Mouse (Mus musculus): ENCODE results near the gene Bcl9l. TPM values are rescaled to one million over a fixed set of nuclear protein-coding genes. Genes with fewer than 3 reads are reported as not detected.
A peak's percentile ranks its signal among the peaks of the same experiment; 100 is the strongest.

The Bcl9l gene
- polyA plus RNA-seq, 1 experiment from 2014 or later, result 10.1 TPM

GRCm38 (mm10) chr9:44505824-44506467 lies 23.3 kb downstream of the Bcl9l start:
- Histone ChIP-seq H3K4me1 (replicated peaks; ENCODE audit: control insufficient read depth, insufficient read depth, low read length) (0 out of 2 replicates have a peak, but pooled peaks cover 3% of the 10 kb centered on the region), H3K27me3 (ENCODE audit: control insufficient read depth, insufficient read depth, low read length) (no peaks in the 10 kb centered on the region), H3K36me3 (ENCODE audit: control insufficient read depth, insufficient read depth, low read length) (0 out of 2 replicates have a peak, but pooled peaks cover 2% of the 10 kb centered on the region), H3K4me3 (ENCODE audit: low read depth, low read length) (no peak overlapping the region), H3K27ac (ENCODE audit: low read depth, low read length) (no peak overlapping the region), H3K4me2 (replicated peaks; ENCODE audit: low read depth, low read length) (no peak overlapping the region), H3K9me3 (ENCODE audit: control insufficient read depth, low read length) (no peaks in the 10 kb centered on the region), H3K9ac (ENCODE audit: low read depth, low read length) (no peak overlapping the region)
- 54% methylated on average over 23 of the region's 23 CpGs for WGBS
- no peak for DNase-seq (ENCODE audit: low spot score)
- ATAC-seq (ENCODE audit: low FRiP score), result no peak

DNA sequence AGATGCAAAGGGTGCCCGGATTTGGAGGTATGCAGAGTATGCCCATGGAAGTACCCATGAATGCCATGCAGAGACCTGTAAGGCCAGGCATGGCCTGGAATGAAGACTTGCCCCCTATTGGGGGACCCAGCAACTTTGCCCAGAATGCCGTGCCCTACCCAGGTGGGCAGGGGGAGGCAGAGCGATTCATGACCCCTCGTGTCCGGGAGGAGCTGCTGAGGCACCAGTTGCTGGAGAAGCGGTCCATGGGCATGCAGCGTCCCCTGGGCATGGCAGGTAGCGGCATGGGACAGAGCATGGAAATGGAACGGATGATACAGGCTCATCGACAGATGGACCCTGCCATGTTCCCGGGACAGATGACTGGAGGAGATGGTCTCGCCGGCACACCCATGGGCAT lies 23.9 kb downstream of the Bcl9l start:
- Histone ChIP-seq H3K9me3 (ENCODE audit: control insufficient read depth, low read length) (no peaks in the 10 kb centered on the region), H3K27ac (ENCODE audit: low read depth, low read length) (no peak overlapping the region), H3K4me1 (replicated peaks; ENCODE audit: control insufficient read depth, insufficient read depth, low read length) (0 out of 2 replicates have a peak, but pooled peaks cover 3% of the 10 kb centered on the region), H3K27me3 (ENCODE audit: control insufficient read depth, insufficient read depth, low read length) (no peaks in the 10 kb centered on the region), H3K9ac (ENCODE audit: low read depth, low read length) (no peak overlapping the region), H3K4me2 (replicated peaks; ENCODE audit: low read depth, low read length) (no peak overlapping the region), H3K36me3 (ENCODE audit: control insufficient read depth, insufficient read depth, low read length) (0 out of 2 replicates have a peak, but pooled peaks cover 2% of the 10 kb centered on the region), H3K4me3 (ENCODE audit: low read depth, low read length) (no peak overlapping the region)
- no peak for DNase-seq (ENCODE audit: low spot score)
- WGBS, result 92% methylated on average over 13 of the region's 13 CpGs
- no peak for ATAC-seq (ENCODE audit: low FRiP score)

DNA sequence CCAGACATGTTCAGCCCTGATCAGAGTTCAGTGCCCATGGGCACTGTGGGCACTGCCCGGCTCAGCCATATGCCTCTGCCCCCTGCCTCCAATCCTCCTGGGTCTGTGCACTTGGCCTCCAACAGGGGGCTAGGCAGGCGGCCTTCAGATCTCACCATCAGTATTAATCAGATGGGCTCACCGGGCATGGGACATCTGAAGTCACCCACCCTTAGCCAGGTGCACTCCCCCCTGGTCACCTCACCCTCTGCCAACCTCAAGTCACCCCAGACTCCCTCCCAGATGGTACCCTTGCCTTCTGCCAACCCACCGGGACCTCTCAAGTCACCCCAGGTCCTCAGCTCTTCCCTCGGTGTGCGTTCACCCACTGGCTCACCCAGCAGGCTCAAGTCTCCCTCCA lies 24.7 kb downstream of the Bcl9l start:
- 0 out of 2 replicates have a peak, but pooled peaks cover 2% of the 10 kb centered on the region for H3K36me3 ChIP-seq (ENCODE audit: control insufficient read depth, insufficient read depth, low read length)

DNA sequence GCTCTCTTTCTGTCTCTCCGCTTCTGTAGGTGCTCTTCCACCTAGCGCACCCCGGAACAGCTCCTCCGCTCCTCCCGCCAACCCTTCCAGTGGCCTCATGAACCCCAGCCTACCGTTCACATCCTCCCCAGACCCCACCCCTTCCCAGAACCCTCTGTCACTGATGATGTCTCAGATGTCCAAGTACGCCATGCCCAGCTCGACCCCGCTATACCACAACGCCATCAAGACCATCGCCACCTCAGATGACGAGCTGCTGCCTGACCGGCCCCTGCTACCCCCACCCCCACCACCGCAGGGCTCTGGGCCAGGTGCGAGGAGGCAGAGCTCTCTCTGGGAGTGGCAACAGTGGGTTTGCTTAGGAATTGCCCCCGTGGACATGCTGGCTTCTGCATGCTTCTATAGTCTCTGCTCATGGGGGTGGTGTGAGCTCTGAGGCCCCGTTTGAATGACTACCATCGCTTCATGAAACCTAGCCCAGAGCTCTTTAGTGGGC lies 25.5 kb downstream of the Bcl9l start:
- no peak overlapping the region for H3K4me3 ChIP-seq (ENCODE audit: low read depth, low read length)
- 79% methylated on average over 18 of the region's 18 CpGs for WGBS
- no peak overlapping the region for H3K27ac ChIP-seq (ENCODE audit: low read depth, low read length)
- DNase-seq (ENCODE audit: low spot score) (no peak), ATAC-seq (ENCODE audit: low FRiP score) (no peak)
- H3K4me1 ChIP-seq (replicated peaks; ENCODE audit: control insufficient read depth, insufficient read depth, low read length), result 0 out of 2 replicates have a peak, but pooled peaks cover 3% of the 10 kb centered on the region
- no peak overlapping the region for H3K4me2 ChIP-seq (replicated peaks; ENCODE audit: low read depth, low read length)
- 0 out of 2 replicates have a peak, but pooled peaks cover 2% of the 10 kb centered on the region for H3K36me3 ChIP-seq (ENCODE audit: control insufficient read depth, insufficient read depth, low read length)
- H3K9ac ChIP-seq (ENCODE audit: low read depth, low read length), result no peak overlapping the region
- no peaks in the 10 kb centered on the region for H3K27me3 ChIP-seq (ENCODE audit: control insufficient read depth, insufficient read depth, low read length)
- no peaks in the 10 kb centered on the region for H3K9me3 ChIP-seq (ENCODE audit: control insufficient read depth, low read length)

More for the DNA sequence above, 24.7 kb downstream of the Bcl9l start:
- no peaks in the 10 kb centered on the region for H3K27me3 ChIP-seq (ENCODE audit: control insufficient read depth, insufficient read depth, low read length)
- 0 out of 2 replicates have a peak, but pooled peaks cover 3% of the 10 kb centered on the region for H3K4me1 ChIP-seq (replicated peaks; ENCODE audit: control insufficient read depth, insufficient read depth, low read length)
- H3K4me3 ChIP-seq (ENCODE audit: low read depth, low read length), result no peak overlapping the region
- no peaks in the 10 kb centered on the region for H3K9me3 ChIP-seq (ENCODE audit: control insufficient read depth, low read length)
- WGBS, result 91% methylated on average over 6 of the region's 6 CpGs
- no peak overlapping the region for H3K9ac ChIP-seq (ENCODE audit: low read depth, low read length)
- no peak overlapping the region for H3K27ac ChIP-seq (ENCODE audit: low read depth, low read length)
- H3K4me2 ChIP-seq (replicated peaks; ENCODE audit: low read depth, low read length), result no peak overlapping the region
- no peak for DNase-seq (ENCODE audit: low spot score)
- no peak for ATAC-seq (ENCODE audit: low FRiP score)

DNA sequence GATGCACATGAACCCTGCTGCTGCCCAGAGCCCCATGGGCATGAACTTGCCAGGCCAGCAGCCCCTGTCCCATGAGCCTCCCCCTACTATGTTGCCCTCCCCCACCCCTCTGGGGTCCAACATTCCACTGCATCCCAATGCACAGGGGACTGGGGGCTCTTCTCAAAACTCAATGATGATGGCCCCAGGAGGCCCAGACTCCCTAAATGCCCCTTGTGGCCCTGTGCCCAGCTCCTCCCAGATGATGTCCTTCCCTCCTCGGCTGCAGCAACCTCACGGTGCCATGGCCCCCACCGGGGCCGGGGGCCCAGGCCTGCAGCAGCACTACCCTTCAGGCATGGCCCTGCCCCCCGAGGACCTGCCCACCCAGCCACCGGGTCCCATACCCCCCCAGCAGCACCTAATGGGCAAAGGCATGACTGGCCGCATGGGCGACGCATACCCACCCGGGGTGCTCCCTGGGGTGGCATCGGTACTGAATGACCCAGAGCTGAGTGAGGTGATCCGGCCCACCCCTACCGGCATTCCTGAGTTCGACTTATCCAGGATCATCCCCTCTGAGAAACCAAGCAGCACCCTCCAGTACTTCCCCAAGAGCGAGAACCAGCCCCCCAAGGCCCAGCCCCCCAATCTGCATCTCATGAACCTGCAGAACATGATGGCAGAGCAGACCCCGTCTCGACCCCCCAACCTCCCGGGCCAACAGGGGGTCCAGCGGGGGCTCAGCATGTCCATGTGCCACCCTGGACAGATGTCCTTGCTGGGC lies 26.3 kb downstream of the Bcl9l start:
- Histone ChIP-seq H3K9ac (ENCODE audit: low read depth, low read length) (no peak overlapping the region), H3K4me1 (replicated peaks; ENCODE audit: control insufficient read depth, insufficient read depth, low read length) (0 out of 2 replicates have a peak, but pooled peaks cover 3% of the 10 kb centered on the region), H3K27ac (ENCODE audit: low read depth, low read length) (no peak overlapping the region), H3K9me3 (ENCODE audit: control insufficient read depth, low read length) (no peaks in the 10 kb centered on the region), H3K27me3 (ENCODE audit: control insufficient read depth, insufficient read depth, low read length) (no peaks in the 10 kb centered on the region), H3K4me3 (ENCODE audit: low read depth, low read length) (no peak overlapping the region), H3K4me2 (replicated peaks; ENCODE audit: low read depth, low read length) (no peak overlapping the region), H3K36me3 (ENCODE audit: control insufficient read depth, insufficient read depth, low read length) (0 out of 2 replicates have a peak, but pooled peaks cover 2% of the 10 kb centered on the region)
- ATAC-seq (ENCODE audit: low FRiP score) (no peak), DNase-seq (ENCODE audit: low spot score) (no peak)
- 85% methylated on average over 18 of the region's 19 CpGs for WGBS

- ATAC-seq (ENCODE audit: low FRiP score), result peak; percentile 30; the same call in 1 of the 2 replicates
- 11% methylated on average over 26 of the region's 27 CpGs for WGBS
- peak; percentile 82 for DNase-seq (ENCODE audit: low spot score)
- Histone ChIP-seq H3K27me3 (ENCODE audit: control insufficient read depth, insufficient read depth, low read length) (no peaks in the 10 kb centered on the region), H3K9me3 (ENCODE audit: control insufficient read depth, low read length) (no peaks in the 10 kb centered on the region), H3K27ac (ENCODE audit: low read depth, low read length) (no peak overlapping the region), H3K4me1 (replicated peaks; ENCODE audit: control insufficient read depth, insufficient read depth, low read length) (0 out of 2 replicates have a peak, but pooled peaks cover 3% of the 10 kb centered on the region), H3K4me2 (replicated peaks; ENCODE audit: low read depth, low read length) (peak overlapping the region; percentile 44), H3K36me3 (ENCODE audit: control insufficient read depth, insufficient read depth, low read length) (0 out of 2 replicates have a peak, but pooled peaks cover 2% of the 10 kb centered on the region), H3K9ac (ENCODE audit: low read depth, low read length) (no peak overlapping the region), H3K4me3 (ENCODE audit: low read depth, low read length) (peak overlapping the region; percentile 17)
Observed at GRCm38 (mm10) chr9:44509487-44510354, 27.1 kb downstream of the Bcl9l start.

DNA sequence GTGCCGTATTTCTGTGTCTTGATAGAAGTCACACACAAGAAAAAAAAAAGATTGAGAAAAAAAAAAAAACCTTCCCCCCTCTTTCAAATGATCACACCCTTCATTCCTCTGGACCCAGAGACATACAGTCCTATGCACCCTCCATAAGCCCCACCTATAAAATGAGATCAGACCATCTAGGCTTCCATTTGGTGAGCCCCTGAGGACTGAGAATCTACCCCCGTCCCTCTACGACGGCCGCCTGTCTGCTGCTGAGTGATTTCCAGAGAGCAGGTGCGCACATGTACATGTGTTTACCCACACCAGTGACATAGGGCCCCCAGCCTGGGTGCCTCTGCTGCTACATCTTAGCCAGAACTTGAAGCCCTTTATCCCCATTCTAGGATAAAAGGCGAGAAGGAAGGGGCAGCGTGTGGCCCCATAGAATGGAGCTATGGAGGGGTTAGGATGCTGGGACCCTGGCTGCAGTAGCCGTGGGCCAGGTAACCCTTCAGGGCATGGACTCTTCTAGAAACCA lies 27.8 kb downstream of the Bcl9l start:
- no peaks in the 10 kb centered on the region for H3K9me3 ChIP-seq (ENCODE audit: control insufficient read depth, low read length)
- no peak overlapping the region; the same call in 1 of the 2 replicates for H3K4me3 ChIP-seq (ENCODE audit: low read depth, low read length)
- no peak overlapping the region; the same call in 1 of the 2 replicates for H3K27ac ChIP-seq (ENCODE audit: low read depth, low read length)
- H3K36me3 ChIP-seq (ENCODE audit: control insufficient read depth, insufficient read depth, low read length), result no peaks in the 10 kb centered on the region
- ATAC-seq (ENCODE audit: low FRiP score) (no peak), DNase-seq (ENCODE audit: low spot score) (no peak)
- H3K9ac ChIP-seq (ENCODE audit: low read depth, low read length), result no peak overlapping the region
- H3K4me2 ChIP-seq (replicated peaks; ENCODE audit: low read depth, low read length), result no peak overlapping the region; the same call in 1 of the 2 replicates
- H3K4me1 ChIP-seq (replicated peaks; ENCODE audit: control insufficient read depth, insufficient read depth, low read length), result 0 out of 2 replicates have a peak, but pooled peaks cover 3% of the 10 kb centered on the region
- no peaks in the 10 kb centered on the region for H3K27me3 ChIP-seq (ENCODE audit: control insufficient read depth, insufficient read depth, low read length)
- 31% methylated on average over 9 of the region's 9 CpGs for WGBS
